Mouse (Mus musculus): ENCODE results near the gene Il6ra. TPM values are rescaled to one million over a fixed set of nuclear protein-coding genes. Genes with fewer than 3 reads are reported as not detected.

The Il6ra gene
- 1.5 TPM for polyA plus RNA-seq (2014; fragmentation: Illumina TruSeq; extraction: RNeasy Lipid Tissue Mini Kit (QIAGEN cat#74804); ENCODE audit: low read depth, low replicate concordance)

GRCm38 (mm10) chr3:89912543-89913391 is at the start of gene Il6ra:
Il6ra (minus strand) TSS chr3:89913196.

GRCm38 (mm10) chr3:89830815-89831591 is 82.0 kb downstream of the Il6ra start, which contains the start of gene She:
She (plus strand) TSS chr3:89831370.

Other genes with a start within 250 kb of the Il6ra start
- 2.1 TPM for gene Adar, start 198.2 kb downstream of the Il6ra start, polyA plus RNA-seq (2014; fragmentation: Illumina TruSeq; extraction: RNeasy Lipid Tissue Mini Kit (QIAGEN cat#74804); ENCODE audit: low read depth, low replicate concordance)
- 0.36 TPM for gene Chrnb2, start 148.6 kb downstream of the Il6ra start, polyA plus RNA-seq (2014; fragmentation: Illumina TruSeq; extraction: RNeasy Lipid Tissue Mini Kit (QIAGEN cat#74804); ENCODE audit: low read depth, low replicate concordance)
- 73.6 TPM for gene Ube2q1, start 139.6 kb downstream of the Il6ra start, polyA plus RNA-seq (2014; fragmentation: Illumina TruSeq; extraction: RNeasy Lipid Tissue Mini Kit (QIAGEN cat#74804); ENCODE audit: low read depth, low replicate concordance)
- 7.2 TPM for gene She, start 81.8 kb downstream of the Il6ra start, polyA plus RNA-seq (2014; fragmentation: Illumina TruSeq; extraction: RNeasy Lipid Tissue Mini Kit (QIAGEN cat#74804); ENCODE audit: low read depth, low replicate concordance)
- gene Atp8b2, start 50.3 kb upstream of the Il6ra start, polyA plus RNA-seq (2014; fragmentation: Illumina TruSeq; extraction: RNeasy Lipid Tissue Mini Kit (QIAGEN cat#74804); ENCODE audit: low read depth, low replicate concordance) = 5.3 TPM
- 123 TPM for gene Hax1, start 85.6 kb upstream of the Il6ra start, polyA plus RNA-seq (2014; fragmentation: Illumina TruSeq; extraction: RNeasy Lipid Tissue Mini Kit (QIAGEN cat#74804); ENCODE audit: low read depth, low replicate concordance)
- 116 TPM for gene 4933434E20Rik, start 138.4 kb upstream of the Il6ra start, polyA plus RNA-seq (2014; fragmentation: Illumina TruSeq; extraction: RNeasy Lipid Tissue Mini Kit (QIAGEN cat#74804); ENCODE audit: low read depth, low replicate concordance)
- gene Ubap2l, start 139.4 kb upstream of the Il6ra start, polyA plus RNA-seq (2014; fragmentation: Illumina TruSeq; extraction: RNeasy Lipid Tissue Mini Kit (QIAGEN cat#74804); ENCODE audit: low read depth, low replicate concordance) = 76.3 TPM
- gene Tpm3, start 159.5 kb upstream of the Il6ra start, polyA plus RNA-seq (2014; fragmentation: Illumina TruSeq; extraction: RNeasy Lipid Tissue Mini Kit (QIAGEN cat#74804); ENCODE audit: low read depth, low replicate concordance) = 118 TPM
- 0.12 TPM for gene Nup210l, start 190.9 kb upstream of the Il6ra start, polyA plus RNA-seq (2014; fragmentation: Illumina TruSeq; extraction: RNeasy Lipid Tissue Mini Kit (QIAGEN cat#74804); ENCODE audit: low read depth, low replicate concordance)